Mouse (Mus musculus): ENCODE measurements around the gene Kiz. TPM values are rescaled to one million over a fixed set of nuclear protein-coding genes. Genes with fewer than 3 reads are reported as not detected.

The Kiz gene
- 23.6 and 23.9 TPM in 2 replicates for polyA plus RNA-seq (2016; fragmentation: Nextera tagmentation; extraction: Ambion mirVana)

DNA sequence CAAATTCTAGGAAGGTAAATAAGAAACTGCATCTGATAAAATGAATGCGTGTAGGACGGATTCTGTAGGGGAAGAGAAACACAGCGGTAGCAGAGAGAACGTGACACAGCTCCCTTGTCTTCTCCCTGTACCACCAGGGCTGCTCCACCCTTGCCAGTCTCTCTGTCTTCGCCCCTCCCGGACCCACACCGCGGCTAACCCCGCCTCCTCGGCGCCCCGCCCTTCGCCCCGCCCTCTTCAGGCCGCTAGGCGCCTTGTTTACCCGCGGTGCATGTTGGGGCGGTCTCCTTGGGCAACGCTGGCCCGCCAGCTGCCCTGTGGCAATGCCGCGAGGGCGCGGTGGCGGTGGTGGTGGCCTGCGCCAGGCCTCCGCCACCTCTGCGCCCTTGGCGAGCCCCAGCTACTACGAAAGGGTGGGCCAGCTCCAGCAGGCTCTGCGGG, at the start of gene Kiz:
Kiz (plus strand) TSS at position 266 of the 441 bp plus-strand sequence.
- peaks cover 12% of the 10 kb centered on the region; the same call in 1 of the 2 replicates for H3K4me1 ChIP-seq (replicated peaks)
- under 1% methylated on average over 32 of the region's 32 CpGs for WGBS
- DNase-seq (ENCODE audit: low spot score), result peak; percentile 97
- peaks cover 3% of the 10 kb centered on the region; the same call in 1 of the 2 replicates for H3K27me3 ChIP-seq (ENCODE audit: insufficient read depth, poor library complexity, severe bottlenecking)
- no peaks in the 10 kb centered on the region for H3K36me3 ChIP-seq
- no peaks in the 10 kb centered on the region for H3K9me3 ChIP-seq
- peak within 1 kb of the TSS; percentile 89 for H3K4me3 ChIP-seq
- H3K27ac ChIP-seq, result peak within 1 kb of the TSS; percentile 93

DNA sequence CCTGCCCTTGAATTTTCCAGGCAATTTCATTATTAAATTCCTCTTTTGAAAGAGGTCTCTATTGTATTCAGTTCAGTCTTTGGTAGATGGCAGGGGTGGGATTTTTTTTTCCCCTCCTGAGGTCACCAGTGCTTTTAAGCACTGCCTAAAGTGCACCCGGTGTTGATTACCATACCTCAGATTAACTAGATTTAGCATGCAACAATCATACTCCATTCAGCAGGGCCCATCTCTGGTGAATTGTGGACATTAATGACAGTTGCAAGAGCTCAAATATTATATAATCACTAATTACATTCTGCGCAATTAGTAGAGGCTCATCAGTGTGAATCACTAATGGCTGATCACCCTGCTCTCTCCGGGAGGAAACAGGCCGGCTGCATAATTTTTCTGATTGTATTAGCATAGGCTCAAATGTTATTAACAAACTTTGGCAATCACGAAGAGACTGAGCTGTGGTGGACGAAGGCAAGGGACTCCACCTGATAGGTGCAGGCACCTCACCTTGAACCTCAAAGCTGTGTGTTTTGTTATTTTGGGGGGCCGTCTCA, 45.9 kb upstream of the Kiz start:
- no peak overlapping the region for H3K27ac ChIP-seq
- H3K4me3 ChIP-seq, result no peak overlapping the region
- no peaks in the 10 kb centered on the region for H3K27me3 ChIP-seq (ENCODE audit: insufficient read depth, poor library complexity, severe bottlenecking)
- WGBS, result 87% methylated on average over 7 of the region's 7 CpGs
- no peaks in the 10 kb centered on the region for H3K36me3 ChIP-seq
- DNase-seq (ENCODE audit: low spot score), result no peak
- 0 out of 2 replicates have a peak, but pooled peaks cover 4% of the 10 kb centered on the region for H3K9me3 ChIP-seq
- 0 out of 2 replicates have a peak, but pooled peaks cover 4% of the 10 kb centered on the region for H3K4me1 ChIP-seq (replicated peaks)

DNA sequence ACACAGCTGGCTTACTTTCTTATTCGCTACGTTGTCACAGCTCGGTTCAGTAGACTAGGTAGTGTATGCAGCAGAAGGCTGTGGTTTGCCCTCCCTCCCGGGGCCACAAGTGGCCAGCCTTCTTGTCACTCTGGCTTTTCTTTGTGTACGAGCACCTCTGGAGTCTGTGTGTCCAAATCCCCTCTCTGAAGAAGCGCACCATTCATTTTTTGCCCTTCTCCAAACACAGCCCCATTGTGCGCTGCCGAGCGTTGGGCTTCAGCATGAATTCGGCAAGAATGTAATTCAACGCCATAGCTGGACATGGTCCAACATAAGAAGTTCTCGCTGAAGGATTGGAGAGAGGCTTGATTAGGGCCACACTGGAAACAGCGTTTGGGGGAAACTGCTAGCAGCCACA, 45.0 kb upstream of the Kiz start:
- Histone ChIP-seq H3K36me3 (no peaks in the 10 kb centered on the region), H3K27me3 (ENCODE audit: insufficient read depth, poor library complexity, severe bottlenecking) (no peaks in the 10 kb centered on the region), H3K9me3 (0 out of 2 replicates have a peak, but pooled peaks cover 4% of the 10 kb centered on the region), H3K4me3 (no peak overlapping the region), H3K27ac (no peak overlapping the region), H3K4me1 (replicated peaks) (0 out of 2 replicates have a peak, but pooled peaks cover 4% of the 10 kb centered on the region)
- WGBS, result 64% methylated on average over 13 of the region's 13 CpGs
- peak; percentile 9 for DNase-seq (ENCODE audit: low spot score)

GRCm38 (mm10) chr2:146814978-146815377, 40.7 kb upstream of the Kiz start:
- Histone ChIP-seq H3K27ac (no peak overlapping the region), H3K4me1 (replicated peaks) (0 out of 2 replicates have a peak, but pooled peaks cover 4% of the 10 kb centered on the region), H3K9me3 (no peaks in the 10 kb centered on the region), H3K27me3 (ENCODE audit: insufficient read depth, poor library complexity, severe bottlenecking) (no peaks in the 10 kb centered on the region), H3K36me3 (no peaks in the 10 kb centered on the region), H3K4me3 (no peak overlapping the region)
- WGBS, result 86% methylated on average over 7 of the region's 7 CpGs
- DNase-seq (ENCODE audit: low spot score), result no peak

DNA sequence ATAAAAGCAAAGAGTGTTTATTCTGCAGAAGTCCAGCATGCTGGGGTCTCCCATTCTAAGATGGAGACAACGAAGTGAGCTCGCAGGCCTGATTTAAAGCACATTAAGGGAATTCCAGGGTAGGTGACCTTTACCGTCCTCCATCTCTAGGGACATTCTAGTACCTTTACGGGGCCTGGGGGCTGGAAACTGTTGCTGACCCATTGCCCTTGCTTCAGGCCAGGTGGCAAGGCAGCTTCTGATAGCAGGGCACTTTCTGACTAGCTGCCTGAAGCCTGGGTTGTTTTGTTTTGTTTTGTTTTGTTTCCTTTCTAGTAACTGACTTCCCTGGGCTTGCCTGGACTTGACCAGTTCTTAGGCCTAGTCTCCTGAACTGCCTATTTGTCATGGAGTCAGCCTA, 36.6 kb upstream of the Kiz start:
- no peaks in the 10 kb centered on the region for H3K9me3 ChIP-seq
- H3K36me3 ChIP-seq, result no peaks in the 10 kb centered on the region
- no peak overlapping the region for H3K27ac ChIP-seq
- H3K4me1 ChIP-seq (replicated peaks), result peaks cover 12% of the 10 kb centered on the region
- H3K4me3 ChIP-seq, result no peak overlapping the region
- 80% methylated on average over 4 of the region's 4 CpGs for WGBS
- no peak for DNase-seq (ENCODE audit: low spot score)
- H3K27me3 ChIP-seq (ENCODE audit: insufficient read depth, poor library complexity, severe bottlenecking), result peaks cover 22% of the 10 kb centered on the region

DNA sequence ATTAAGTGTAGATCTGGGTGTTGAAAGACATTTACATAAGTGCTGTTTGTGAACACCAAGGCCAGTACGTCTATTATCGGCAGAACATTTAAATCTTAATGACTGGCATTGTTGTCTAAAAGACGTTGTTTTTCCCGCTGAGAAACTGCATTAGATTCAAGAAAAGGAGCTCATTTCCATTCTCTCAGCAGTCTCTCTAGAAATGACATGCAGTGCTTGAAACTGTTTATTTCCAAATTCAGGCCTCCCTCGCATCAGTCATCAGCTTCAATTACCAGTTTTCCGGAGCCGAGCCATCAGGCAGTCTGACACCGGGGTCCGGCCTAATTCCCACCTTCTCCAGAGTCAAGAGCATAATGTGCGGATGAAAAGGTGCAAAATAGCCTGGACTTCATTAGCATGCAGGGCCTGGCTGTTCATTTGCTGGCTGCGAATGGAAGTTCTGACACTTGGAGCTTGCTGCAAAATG, 32.1 kb upstream of the Kiz start:
- peak; percentile 5 for DNase-seq (ENCODE audit: low spot score)
- no peak overlapping the region for H3K4me3 ChIP-seq
- H3K4me1 ChIP-seq (replicated peaks), result peaks cover 13% of the 10 kb centered on the region
- no peaks in the 10 kb centered on the region for H3K9me3 ChIP-seq
- no peak overlapping the region; the same call in 1 of the 2 replicates for H3K27ac ChIP-seq
- peaks cover 56% of the 10 kb centered on the region for H3K27me3 ChIP-seq (ENCODE audit: insufficient read depth, poor library complexity, severe bottlenecking)
- H3K36me3 ChIP-seq, result no peaks in the 10 kb centered on the region
- 38% methylated on average over 11 of the region's 11 CpGs for WGBS

GRCm38 (mm10) chr2:146824043-146824442, 31.6 kb upstream of the Kiz start:
- peak; percentile 11 for DNase-seq (ENCODE audit: low spot score)
- WGBS, result 44% methylated on average over 8 of the region's 8 CpGs
- Histone ChIP-seq H3K27ac (no peak overlapping the region), H3K4me1 (replicated peaks) (peaks cover 13% of the 10 kb centered on the region), H3K36me3 (no peaks in the 10 kb centered on the region), H3K27me3 (ENCODE audit: insufficient read depth, poor library complexity, severe bottlenecking) (peaks cover 62% of the 10 kb centered on the region), H3K4me3 (no peak overlapping the region), H3K9me3 (no peaks in the 10 kb centered on the region)

GRCm38 (mm10) chr2:146828006-146828405, 27.7 kb upstream of the Kiz start:
- peaks cover 23% of the 10 kb centered on the region for H3K4me1 ChIP-seq (replicated peaks)
- H3K27me3 ChIP-seq (ENCODE audit: insufficient read depth, poor library complexity, severe bottlenecking), result peaks cover 90% of the 10 kb centered on the region
- no peak for DNase-seq (ENCODE audit: low spot score)
- no peak overlapping the region for H3K27ac ChIP-seq
- no peak overlapping the region for H3K4me3 ChIP-seq
- no peaks in the 10 kb centered on the region for H3K9me3 ChIP-seq
- 83% methylated on average over 4 of the region's 4 CpGs for WGBS
- H3K36me3 ChIP-seq, result no peaks in the 10 kb centered on the region

DNA sequence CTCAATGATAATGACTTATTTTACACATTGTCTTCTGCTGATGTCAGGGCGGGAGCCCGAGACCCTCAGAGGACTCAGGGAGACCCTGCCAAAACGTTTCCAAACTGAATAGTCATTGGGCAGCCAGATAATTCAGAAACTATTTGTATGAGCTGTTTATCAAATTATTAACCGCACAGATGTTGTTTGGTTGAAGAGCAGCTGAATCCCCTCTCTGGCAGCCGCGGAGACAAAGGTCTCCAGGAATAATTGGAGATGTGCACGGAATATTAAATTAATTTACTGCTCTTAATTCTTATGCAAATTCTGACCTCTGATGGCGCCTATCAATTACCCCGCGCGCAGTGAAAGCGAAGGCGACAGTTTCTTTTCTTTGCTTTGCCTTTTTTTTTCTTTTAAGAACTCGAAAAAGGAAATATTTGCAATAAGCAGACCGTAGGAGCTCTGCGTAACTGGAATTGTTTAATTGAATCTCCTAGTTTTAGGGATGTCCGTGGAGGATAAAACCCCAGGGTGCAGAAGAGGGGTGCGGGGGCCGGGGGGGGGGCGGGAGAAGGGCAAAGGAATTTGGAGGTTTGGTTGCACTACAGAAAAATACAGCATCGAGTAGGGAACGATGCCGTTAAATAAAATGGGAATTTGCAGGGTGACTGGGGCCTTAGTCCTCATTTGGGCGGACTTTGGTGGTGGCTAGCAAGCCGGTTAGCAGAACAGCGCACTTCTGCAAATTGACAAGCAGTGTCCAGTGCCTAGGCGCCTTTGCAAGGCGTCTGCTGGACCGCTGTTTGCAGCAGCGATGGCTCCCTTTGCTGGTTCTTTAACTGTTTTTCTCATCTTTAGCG, 22.2 kb upstream of the Kiz start:
- Histone ChIP-seq H3K4me1 (replicated peaks) (peaks cover 51% of the 10 kb centered on the region), H3K27ac (peak overlapping the region; percentile 85), H3K27me3 (ENCODE audit: insufficient read depth, poor library complexity, severe bottlenecking) (peaks cover 100% of the 10 kb centered on the region), H3K36me3 (no peaks in the 10 kb centered on the region), H3K9me3 (no peaks in the 10 kb centered on the region), H3K4me3 (peak overlapping the region; percentile 47)
- 2% methylated on average over 31 of the region's 31 CpGs for WGBS
- peak; percentile 55 for DNase-seq (ENCODE audit: low spot score)

- DNase-seq (ENCODE audit: low spot score), result no peak
- no peaks in the 10 kb centered on the region for H3K9me3 ChIP-seq
- no peaks in the 10 kb centered on the region for H3K36me3 ChIP-seq
- H3K4me3 ChIP-seq, result peak overlapping the region; percentile 47
- H3K27me3 ChIP-seq (ENCODE audit: insufficient read depth, poor library complexity, severe bottlenecking), result peaks cover 100% of the 10 kb centered on the region
- H3K27ac ChIP-seq, result peak overlapping the region; percentile 85
- H3K4me1 ChIP-seq (replicated peaks), result peaks cover 57% of the 10 kb centered on the region
- WGBS, result under 1% methylated on average over 5 of the region's 5 CpGs
These were observed 21.7 kb upstream of the Kiz start for GRCm38 (mm10) chr2:146834064-146834313.

GRCm38 (mm10) chr2:146834314-146835201, 21.1 kb upstream of the Kiz start:
- Histone ChIP-seq H3K4me3 (peak overlapping the region; percentile 47), H3K27me3 (ENCODE audit: insufficient read depth, poor library complexity, severe bottlenecking) (peaks cover 100% of the 10 kb centered on the region), H3K27ac (peak overlapping the region; percentile 85), H3K9me3 (no peaks in the 10 kb centered on the region), H3K36me3 (no peaks in the 10 kb centered on the region), H3K4me1 (replicated peaks) (peaks cover 63% of the 10 kb centered on the region)
- under 1% methylated on average over 63 of the region's 63 CpGs for WGBS
- peak; percentile 86 for DNase-seq (ENCODE audit: low spot score)

GRCm38 (mm10) chr2:146835241-146835990, 20.2 kb upstream of the Kiz start:
- no peak for DNase-seq (ENCODE audit: low spot score)
- Histone ChIP-seq H3K36me3 (no peaks in the 10 kb centered on the region), H3K27me3 (ENCODE audit: insufficient read depth, poor library complexity, severe bottlenecking) (peaks cover 100% of the 10 kb centered on the region), H3K4me1 (replicated peaks) (peaks cover 64% of the 10 kb centered on the region), H3K9me3 (no peaks in the 10 kb centered on the region), H3K27ac (peak overlapping the region; percentile 85), H3K4me3 (peak overlapping the region; percentile 47)
- WGBS, result 1% methylated on average over 20 of the region's 20 CpGs
